Mouse (Mus musculus): ENCODE measurements around the gene Gtf2i.

The Gtf2i gene

GRCm38 (mm10) chr5:134188571-134188970 lies 126.0 kb downstream of the Gtf2i start:
- DNase-seq = no peak

Measured in heart, adult 11 months (tissue).